Mouse (Mus musculus) myocyte (in vitro differentiated cells): ENCODE data around the gene Jagn1. TPM values are rescaled to one million over a fixed set of nuclear protein-coding genes. Genes with fewer than 3 reads are reported as not detected.

Experiments used
- H3K27me3 ChIP-seq: one replicate; pipeline ENCODE4 v1.6.1; 2011; ENCODE audit not compliant: control insufficient read depth, insufficient read depth, insufficient read length
- H3K36me3 ChIP-seq: one replicate; pipeline ENCODE4 v1.6.1; 2011; ENCODE audit not compliant: control insufficient read depth, insufficient read depth
- H3K4me2 ChIP-seq: one replicate; pipeline ENCODE4 v1.6.1; 2011; ENCODE audit warnings: low read depth, control low read depth
- H3K4me3 ChIP-seq: one replicate; pipeline ENCODE4 v1.5.1; 2011; ENCODE audit warnings: mild to moderate bottlenecking, control low read depth, moderate library complexity
- H3K79me2 ChIP-seq: one replicate; pipeline ENCODE4 v1.6.1; 2011; ENCODE audit not compliant: control insufficient read depth, insufficient read depth
- H3ac ChIP-seq: one replicate; pipeline ENCODE4 v1.6.1; 2011; ENCODE audit not compliant: control insufficient read depth, insufficient read length
- CEBPB ChIP-seq: IDR thresholded peaks from 2 replicates; pipeline ENCODE4 v1.6.1; 2011; ENCODE audit warnings: mild to moderate bottlenecking, moderate library complexity; ENCODE audit not compliant: poor library complexity, insufficient read depth, severe bottlenecking
- E2F4 ChIP-seq: IDR thresholded peaks from one replicate; pipeline ENCODE4 v1.6.1; 2011; ENCODE audit warnings: mild to moderate bottlenecking, control low read depth, moderate library complexity; ENCODE audit not compliant: insufficient read depth
- MAX ChIP-seq: IDR thresholded peaks from one replicate; pipeline ENCODE4 v1.6.1; 2011; ENCODE audit warnings: low read depth, mild to moderate bottlenecking, control low read depth
- MYOD1 ChIP-seq, 3 experiments: IDR thresholded peaks; one replicate each; pipeline ENCODE4 v1.6.1; 2011; ENCODE audit warnings: control low read depth in 2 of 3, low read depth in 2 of 3, mild to moderate bottlenecking in 2 of 3, moderate library complexity in 1 of 3; ENCODE audit not compliant: insufficient read length in 2 of 3, control insufficient read depth in 1 of 3
- MYOG ChIP-seq, 3 experiments: IDR thresholded peaks; one replicate each; pipeline ENCODE4 v1.6.1; 2011; ENCODE audit warnings: control low read depth in 2 of 3, low read depth in 2 of 3, mild to moderate bottlenecking in 2 of 3; ENCODE audit not compliant: insufficient read length in 2 of 3, control insufficient read depth in 1 of 3, insufficient read depth in 1 of 3
- POLR2A ChIP-seq: IDR thresholded peaks from one replicate; pipeline ENCODE4 v1.6.1; 2011; ENCODE audit warnings: low read depth, mild to moderate bottlenecking, control low read depth, moderate library complexity; ENCODE audit not compliant: insufficient read length
- POLR2AphosphoS2 ChIP-seq: IDR thresholded peaks from one replicate; pipeline ENCODE4 v1.6.1; 2011; ENCODE audit warnings: low read depth, control low read depth; ENCODE audit not compliant: insufficient read length
- REST ChIP-seq: IDR thresholded peaks from one replicate; pipeline ENCODE4 v1.6.1; 2011; ENCODE audit warnings: mild to moderate bottlenecking, control low read depth, moderate library complexity; ENCODE audit not compliant: insufficient read depth, insufficient read length
- SRF ChIP-seq: IDR thresholded peaks from one replicate; pipeline ENCODE4 v1.6.1; 2011; ENCODE audit warnings: low read depth; ENCODE audit not compliant: control insufficient read depth, insufficient read length
- TCF12 ChIP-seq: IDR thresholded peaks from one replicate; pipeline ENCODE4 v1.6.1; 2011; ENCODE audit warnings: mild to moderate bottlenecking, control low read depth; ENCODE audit not compliant: poor library complexity, insufficient read depth, severe bottlenecking
- TCF3 ChIP-seq: IDR thresholded peaks from one replicate; pipeline ENCODE4 v1.6.1; 2011; ENCODE audit warnings: low read depth, control low read depth; ENCODE audit not compliant: insufficient read length
- USF1 ChIP-seq: IDR thresholded peaks from one replicate; pipeline ENCODE4 v1.6.1; 2011; ENCODE audit warnings: low read depth, mild to moderate bottlenecking, control low read depth, moderate library complexity
- polyA plus RNA-seq: library from polyadenylated mRNA; unstranded; fragments of >200 nt; fragmentation: generic; extraction: Trizol; gene quantifications from one replicate; pipeline ENCODE4 v1.2.1, GENCODE M21; 2012; ENCODE audit warnings: missing spikeins

The Jagn1 gene
- polyA plus RNA-seq, 1 experiment: 92.7 TPM

DNA sequence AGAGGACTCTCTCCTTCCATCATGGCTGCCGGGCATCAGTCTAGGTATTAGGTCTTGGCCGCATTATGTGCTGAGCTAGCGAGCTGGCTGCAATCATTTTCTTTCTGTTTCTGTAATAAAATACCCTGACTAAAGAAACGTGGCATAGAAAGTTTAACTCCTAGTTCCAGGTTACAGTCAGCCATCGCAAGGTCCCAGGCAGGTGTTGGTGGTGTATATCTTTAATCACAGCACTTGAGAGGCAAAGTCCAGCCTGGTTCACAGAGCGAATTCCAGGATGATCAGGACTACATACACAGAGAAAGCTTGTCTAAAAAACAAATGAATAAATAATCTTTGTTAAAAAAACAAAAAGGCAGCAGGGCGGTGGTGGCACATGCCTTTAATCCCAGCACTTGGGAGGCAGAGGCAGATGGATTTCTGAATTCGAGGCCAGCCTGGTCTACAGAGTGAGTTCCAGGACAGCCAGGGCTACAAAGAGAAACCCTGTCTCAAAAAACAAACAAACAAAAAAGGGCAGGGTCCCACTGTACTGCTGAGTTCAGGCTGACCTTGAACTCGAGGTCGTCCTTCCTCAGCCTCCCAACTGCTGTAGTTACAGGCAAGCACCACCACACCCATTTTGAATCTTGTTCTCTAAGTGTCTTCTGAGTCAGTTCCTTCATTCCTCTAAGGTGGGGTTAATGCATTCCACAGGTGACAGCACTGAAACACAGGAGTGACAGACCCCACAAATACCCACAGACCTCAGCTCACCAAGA lies 45.9 kb upstream of the Jagn1 start:
- TF ChIP-seq E2F4 (no peak), MYOG (IDR thresholded peaks at IDR 0.05; ENCODE audit: control insufficient read depth in 1 of 3, insufficient read depth in 1 of 3, insufficient read length in 2 of 3, low read depth in 2 of 3) (no peak), POLR2AphosphoS2 (no peak), REST (no peak), TCF12 (no peak), MAX (no peak), TCF3 (no peak), USF1 (no peak), SRF (no peak), CEBPB (no peak), MYOD1 (IDR thresholded peaks at IDR 0.05; ENCODE audit: control insufficient read depth in 1 of 3, insufficient read length in 2 of 3, low read depth in 2 of 3) (no peak), POLR2A (no peak)

DNA sequence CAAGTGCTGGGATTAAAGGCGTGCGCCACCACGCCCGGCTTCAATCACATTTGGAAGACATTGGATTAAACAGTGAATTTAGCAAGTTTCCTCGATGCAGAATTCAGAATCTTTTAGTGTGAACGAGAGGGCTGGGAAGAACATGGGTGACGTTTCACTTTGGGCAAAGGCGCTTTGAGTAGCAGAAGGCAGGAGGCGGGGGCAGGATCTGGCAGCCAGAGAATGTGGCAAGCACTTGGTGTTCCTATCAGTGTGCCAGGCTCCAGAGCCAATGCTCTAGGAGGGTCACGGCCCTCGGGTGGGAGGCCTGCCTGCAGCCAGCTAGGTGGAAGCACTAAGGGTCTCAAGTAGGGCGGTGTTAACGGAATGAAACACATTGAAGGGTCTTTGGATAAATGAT lies 40.3 kb upstream of the Jagn1 start:
- H3K4me3 ChIP-seq: no peak overlapping the region
- H3ac ChIP-seq: no peak overlapping the region
- no peaks in the 10 kb centered on the region for H3K27me3 ChIP-seq
- TF ChIP-seq REST (no peak), TCF3 (no peak)
- no peak overlapping the region for H3K4me2 ChIP-seq
- H3K36me3 ChIP-seq: peaks cover 5% of the 10 kb centered on the region
- H3K79me2 ChIP-seq: no peaks in the 10 kb centered on the region

More for the DNA sequence above, 45.9 kb upstream of the Jagn1 start:
- H3K79me2 ChIP-seq: no peaks in the 10 kb centered on the region
- no peak overlapping the region for H3ac ChIP-seq
- no peak overlapping the region for H3K4me3 ChIP-seq
- peaks cover 14% of the 10 kb centered on the region for H3K36me3 ChIP-seq
- no peaks in the 10 kb centered on the region for H3K27me3 ChIP-seq
- no peak overlapping the region for H3K4me2 ChIP-seq

DNA sequence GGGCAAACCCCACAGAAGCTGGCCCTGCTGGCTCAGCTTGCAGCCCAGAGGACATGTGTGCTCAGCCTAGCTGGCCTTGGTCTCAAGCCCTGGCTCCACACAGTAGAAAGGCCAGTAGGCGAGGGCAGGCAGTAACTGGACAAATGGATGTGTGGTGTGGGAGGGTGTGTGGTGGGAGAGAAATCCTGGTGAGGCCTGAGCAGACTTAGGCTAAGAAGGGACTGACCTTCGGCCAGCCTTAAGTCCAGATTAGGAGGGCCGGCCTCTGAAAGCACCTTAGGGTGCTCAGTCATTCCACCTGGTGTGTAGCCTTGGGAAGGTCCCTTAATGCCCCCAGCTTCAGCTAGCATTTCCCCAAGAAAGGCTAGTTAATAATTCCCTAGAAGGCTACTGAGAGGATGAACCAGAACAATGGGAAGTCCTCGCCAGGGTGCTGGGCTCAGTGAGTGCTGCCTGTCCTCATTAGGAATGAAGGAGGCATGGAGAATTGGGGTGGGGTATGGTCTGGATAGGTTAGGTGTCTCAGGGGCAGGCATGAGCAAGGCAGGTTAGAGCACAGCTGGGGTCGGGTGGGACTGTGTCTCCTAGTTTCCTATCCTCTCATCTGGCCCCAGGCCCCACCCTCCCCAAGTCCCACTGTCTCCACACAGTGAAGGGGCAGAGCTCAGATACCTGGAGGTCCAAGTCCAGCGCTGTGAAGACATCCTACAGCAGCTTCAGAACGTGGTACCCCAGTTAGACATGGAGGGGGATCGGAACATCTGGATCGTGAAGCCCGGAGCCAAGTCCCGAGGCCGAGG lies 37.5 kb upstream of the Jagn1 start:
- no peaks in the 10 kb centered on the region for H3K27me3 ChIP-seq
- H3K4me2 ChIP-seq: no peak overlapping the region
- TF ChIP-seq POLR2A (no peak), REST (no peak), TCF12 (no peak), MYOG (IDR thresholded peaks at IDR 0.05; ENCODE audit: control insufficient read depth in 1 of 3, insufficient read depth in 1 of 3, insufficient read length in 2 of 3, low read depth in 2 of 3) (no peak), SRF (no peak), MAX (no peak), CEBPB (no peak), TCF3 (no peak), USF1 (no peak), POLR2AphosphoS2 (no peak), MYOD1 (IDR thresholded peaks at IDR 0.05; ENCODE audit: control insufficient read depth in 1 of 3, insufficient read length in 2 of 3, low read depth in 2 of 3) (no peak), E2F4 (no peak)

DNA sequence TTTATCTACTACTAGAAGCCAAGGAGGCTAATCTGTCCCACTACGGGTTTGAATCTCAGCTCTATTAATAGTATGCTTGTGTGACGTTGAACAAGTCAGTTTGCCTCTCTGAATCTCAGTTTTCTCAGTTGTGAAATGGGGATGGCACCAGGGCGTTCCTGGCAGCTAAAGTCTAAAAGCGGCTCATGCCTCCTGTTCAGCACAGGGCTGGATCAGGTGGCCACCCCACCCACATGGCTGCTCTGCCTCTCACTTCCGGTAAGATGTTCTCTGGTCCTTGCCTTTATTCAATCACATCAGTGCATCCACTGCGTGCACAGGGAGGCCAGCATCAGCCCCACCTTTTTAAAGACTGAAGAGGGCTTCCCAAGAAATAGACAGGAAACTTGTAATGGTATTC lies 36.9 kb upstream of the Jagn1 start:
- no peak overlapping the region for H3ac ChIP-seq
- TF ChIP-seq TCF3 (no peak), MAX (no peak), MYOG (IDR thresholded peaks at IDR 0.05; ENCODE audit: control insufficient read depth in 1 of 3, insufficient read depth in 1 of 3, insufficient read length in 2 of 3, low read depth in 2 of 3) (no peak), REST (no peak), POLR2AphosphoS2 (no peak), CEBPB (no peak), USF1 (no peak), SRF (no peak), TCF12 (no peak), MYOD1 (IDR thresholded peaks at IDR 0.05; ENCODE audit: control insufficient read depth in 1 of 3, insufficient read length in 2 of 3, low read depth in 2 of 3) (no peak), E2F4 (no peak), POLR2A (no peak)
- no peaks in the 10 kb centered on the region for H3K27me3 ChIP-seq
- no peak overlapping the region for H3K4me2 ChIP-seq
- no peaks in the 10 kb centered on the region for H3K36me3 ChIP-seq
- no peaks in the 10 kb centered on the region for H3K79me2 ChIP-seq
- H3K4me3 ChIP-seq: no peak overlapping the region

More for the DNA sequence above, 37.5 kb upstream of the Jagn1 start:
- Histone ChIP-seq H3K79me2 (no peaks in the 10 kb centered on the region), H3ac (no peak overlapping the region), H3K4me3 (no peak overlapping the region), H3K36me3 (no peaks in the 10 kb centered on the region)

DNA sequence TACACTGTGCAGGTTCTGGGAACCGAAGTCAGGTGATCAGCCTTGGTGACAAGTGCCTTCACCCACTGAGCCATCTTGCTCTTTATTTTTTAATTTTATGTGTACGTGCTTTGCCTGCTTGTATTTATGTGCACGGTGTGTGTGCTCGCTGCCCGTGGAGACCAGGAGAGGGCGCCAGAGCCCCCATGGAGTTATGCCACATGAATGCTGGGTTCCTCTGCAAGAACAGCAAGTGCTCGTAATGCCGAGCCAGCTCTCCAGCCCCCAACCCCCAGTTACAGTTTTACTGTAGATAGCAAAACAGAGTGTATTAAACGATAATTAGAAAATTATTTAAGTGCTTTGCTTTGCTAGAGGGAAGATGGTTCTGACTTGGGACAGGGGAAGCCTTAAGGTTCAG lies 35.7 kb upstream of the Jagn1 start:
- Histone ChIP-seq H3K4me2 (no peak overlapping the region), H3K4me3 (no peak overlapping the region), H3ac (no peak overlapping the region), H3K36me3 (no peaks in the 10 kb centered on the region), H3K79me2 (no peaks in the 10 kb centered on the region), H3K27me3 (no peaks in the 10 kb centered on the region)
- TF ChIP-seq E2F4: no peak
- no peak for TF ChIP-seq POLR2AphosphoS2
- no peak for TF ChIP-seq MYOD1 (IDR thresholded peaks at IDR 0.05; ENCODE audit: control insufficient read depth in 1 of 3, insufficient read length in 2 of 3, low read depth in 2 of 3)
- TF ChIP-seq CEBPB: no peak
- no peak for TF ChIP-seq MYOG (IDR thresholded peaks at IDR 0.05; ENCODE audit: control insufficient read depth in 1 of 3, insufficient read depth in 1 of 3, insufficient read length in 2 of 3, low read depth in 2 of 3)
- TF ChIP-seq POLR2A: no peak
- TF ChIP-seq TCF3: no peak
- TF ChIP-seq TCF12: no peak
- no peak for TF ChIP-seq MAX
- no peak for TF ChIP-seq REST
- TF ChIP-seq USF1: no peak
- TF ChIP-seq SRF: no peak
